Mouse (Mus musculus): ENCODE results near the gene Tjap1. TPM values are rescaled to one million over a fixed set of nuclear protein-coding genes. Genes with fewer than 3 reads are reported as not detected.

The Tjap1 gene
- polyA plus RNA-seq, 1 experiment from 2014 or later, result 10.9 TPM

DNA sequence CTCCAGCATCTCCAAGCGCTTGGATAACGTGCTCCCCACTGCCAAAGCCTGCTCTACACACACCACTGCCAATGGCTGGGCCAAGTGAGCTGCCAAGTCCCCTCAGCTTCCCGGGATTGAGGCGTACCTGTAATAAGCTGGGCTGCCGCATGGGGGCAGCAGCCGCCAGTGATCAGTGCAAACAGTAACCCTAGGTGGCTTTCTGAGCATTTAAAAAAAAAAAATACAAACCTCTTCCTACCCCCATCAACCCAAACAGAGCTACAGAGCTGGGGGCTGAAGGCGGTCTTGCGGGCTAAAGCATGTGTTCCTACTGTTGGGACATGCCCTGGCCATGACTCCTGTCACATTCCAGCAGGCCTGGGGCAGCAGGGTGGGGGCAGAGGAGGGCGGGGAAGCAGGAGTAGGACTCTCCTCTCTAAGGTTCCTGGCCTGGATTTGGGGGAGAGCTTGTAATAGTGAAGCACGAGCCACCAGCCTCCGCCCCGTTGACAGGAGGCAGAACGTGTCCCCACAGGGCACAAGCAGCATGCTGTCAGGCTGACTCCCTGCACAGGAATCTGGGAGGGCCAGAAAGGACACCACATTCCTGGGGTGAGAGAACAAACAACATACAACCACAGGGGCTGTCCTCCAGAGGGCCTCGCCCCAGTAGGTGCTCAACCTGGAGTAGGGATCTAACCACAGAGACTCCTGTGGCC lies 16.8 kb downstream of the Tjap1 start:
- Histone ChIP-seq H3K9ac (ENCODE audit: low read depth, low read length) (no peak overlapping the region), H3K4me3 (ENCODE audit: low read depth, low read length) (no peak overlapping the region), H3K4me2 (ENCODE audit: low read depth, low read length) (no peak overlapping the region), H3K4me1 (ENCODE audit: control insufficient read depth, low read depth, low read length) (no peaks in the 10 kb centered on the region; the same call in 1 of the 2 replicates), H3K27ac (ENCODE audit: low read length) (no peak overlapping the region), H3K36me3 (ENCODE audit: control insufficient read depth, insufficient read depth) (peaks cover 24% of the 10 kb centered on the region), H3K27me3 (ENCODE audit: control insufficient read depth, insufficient read depth, low read depth, low read length) (no peaks in the 10 kb centered on the region), H3K9me3 (replicated peaks; ENCODE audit: control insufficient read depth, low read length) (no peaks in the 10 kb centered on the region)
- WGBS (ENCODE audit: insufficient replicate concordance), result 30% methylated on average over 14 of the region's 14 CpGs
- ATAC-seq (ENCODE audit: low read depth), result peak; percentile 50

DNA sequence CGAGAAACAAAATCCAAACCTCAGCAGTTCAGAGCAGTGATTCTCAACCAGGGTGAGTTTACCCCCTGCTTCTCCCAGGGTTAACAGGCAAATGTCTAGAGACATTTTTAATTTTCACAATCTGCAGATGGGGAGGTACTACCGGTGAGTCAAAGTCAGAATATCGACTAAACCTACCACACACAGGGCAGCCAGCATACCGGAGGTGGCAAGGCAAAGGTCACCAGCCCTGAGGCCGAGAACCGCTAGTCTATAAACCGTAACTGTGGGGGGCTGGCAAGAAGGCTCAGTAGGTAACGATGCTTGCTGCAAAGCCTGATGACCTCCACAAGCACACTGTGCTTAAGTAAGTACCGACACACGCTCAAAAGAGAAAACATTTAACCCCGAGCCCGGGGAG lies 17.3 kb downstream of the Tjap1 start:
- no peak overlapping the region for H3K4me2 ChIP-seq (ENCODE audit: low read depth, low read length)
- H3K9ac ChIP-seq (ENCODE audit: low read depth, low read length), result no peak overlapping the region

DNA sequence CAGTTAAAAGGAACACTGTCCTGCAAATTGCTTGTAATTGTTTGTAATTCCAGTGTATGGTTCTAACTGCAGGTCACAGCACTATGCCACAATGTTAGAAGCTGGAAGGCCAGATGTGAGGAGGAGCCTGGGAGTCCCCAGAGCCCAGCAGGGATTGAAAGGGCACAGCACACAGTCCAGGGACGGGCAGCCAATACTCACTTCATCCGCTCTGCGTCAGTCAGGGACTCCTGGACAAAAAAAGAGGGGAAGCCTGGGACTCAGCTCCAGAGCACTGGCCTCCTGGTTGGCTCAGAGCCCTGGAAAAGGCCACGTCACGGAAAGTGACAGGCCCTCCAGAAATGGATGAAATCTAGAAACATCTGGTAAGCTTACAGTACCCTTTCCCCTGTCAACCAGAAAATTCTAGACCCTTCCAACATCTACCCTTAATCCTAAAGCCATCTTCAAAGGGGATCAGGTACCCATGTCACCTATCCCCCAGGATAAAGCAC lies 20.6 kb downstream of the Tjap1 start:
- H3K27me3 ChIP-seq (ENCODE audit: control insufficient read depth, insufficient read depth, low read depth, low read length), result no peaks in the 10 kb centered on the region
- H3K4me3 ChIP-seq (ENCODE audit: low read depth, low read length), result no peak overlapping the region
- no peaks in the 10 kb centered on the region; the same call in 1 of the 2 replicates for H3K4me1 ChIP-seq (ENCODE audit: control insufficient read depth, low read depth, low read length)
- no peak overlapping the region for H3K9ac ChIP-seq (ENCODE audit: low read depth, low read length)
- peaks cover 44% of the 10 kb centered on the region for H3K36me3 ChIP-seq (ENCODE audit: control insufficient read depth, insufficient read depth)
- no peak overlapping the region for H3K27ac ChIP-seq (ENCODE audit: low read length)
- whole genome bisulfite sequencing (ENCODE audit: insufficient replicate concordance), result 78% methylated on average over 5 of the region's 5 CpGs
- no peak overlapping the region for H3K4me2 ChIP-seq (ENCODE audit: low read depth, low read length)
- ATAC-seq (ENCODE audit: low read depth), result no peak
- H3K9me3 ChIP-seq (replicated peaks; ENCODE audit: control insufficient read depth, low read length), result no peaks in the 10 kb centered on the region

More for the DNA sequence above, 17.3 kb downstream of the Tjap1 start:
- 79% methylated on average over 12 of the region's 12 CpGs for WGBS (ENCODE audit: insufficient replicate concordance)
- Histone ChIP-seq H3K36me3 (ENCODE audit: control insufficient read depth, insufficient read depth) (peaks cover 24% of the 10 kb centered on the region), H3K9me3 (replicated peaks; ENCODE audit: control insufficient read depth, low read length) (no peaks in the 10 kb centered on the region), H3K4me3 (ENCODE audit: low read depth, low read length) (no peak overlapping the region), H3K27ac (ENCODE audit: low read length) (no peak overlapping the region), H3K27me3 (ENCODE audit: control insufficient read depth, insufficient read depth, low read depth, low read length) (no peaks in the 10 kb centered on the region), H3K4me1 (ENCODE audit: control insufficient read depth, low read depth, low read length) (no peaks in the 10 kb centered on the region; the same call in 1 of the 2 replicates)
- ATAC-seq (ENCODE audit: low read depth), result no peak

DNA sequence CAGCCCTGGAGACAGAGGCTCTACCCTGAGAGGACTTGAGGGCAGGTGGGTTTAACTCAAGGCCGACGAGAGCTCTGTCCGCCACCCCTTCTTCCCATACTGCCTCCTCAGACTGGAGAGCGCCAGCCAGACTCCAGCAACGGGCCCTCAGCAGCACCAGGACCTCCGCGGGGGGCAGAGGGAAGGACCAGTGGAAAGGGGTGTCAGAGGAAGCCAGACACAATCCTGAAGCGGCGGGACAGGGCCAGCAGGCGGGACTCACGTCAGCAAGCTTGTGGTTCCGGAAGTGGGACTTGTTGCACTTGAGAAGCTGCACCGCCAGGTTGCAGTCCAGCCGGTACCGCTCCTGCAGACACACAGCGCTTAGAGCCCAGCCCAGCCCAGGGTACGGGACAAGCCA lies 23.2 kb downstream of the Tjap1 start:
- 83% methylated on average over 17 of the region's 17 CpGs for WGBS (ENCODE audit: insufficient replicate concordance)
- Histone ChIP-seq H3K9ac (ENCODE audit: low read depth, low read length) (no peak overlapping the region), H3K36me3 (ENCODE audit: control insufficient read depth, insufficient read depth) (peaks cover 44% of the 10 kb centered on the region), H3K4me1 (ENCODE audit: control insufficient read depth, low read depth, low read length) (no peaks in the 10 kb centered on the region), H3K27me3 (ENCODE audit: control insufficient read depth, insufficient read depth, low read depth, low read length) (peaks cover 13% of the 10 kb centered on the region), H3K4me2 (ENCODE audit: low read depth, low read length) (no peak overlapping the region), H3K9me3 (replicated peaks; ENCODE audit: control insufficient read depth, low read length) (no peaks in the 10 kb centered on the region), H3K4me3 (ENCODE audit: low read depth, low read length) (no peak overlapping the region), H3K27ac (ENCODE audit: low read length) (no peak overlapping the region)
- ATAC-seq (ENCODE audit: low read depth), result no peak

DNA sequence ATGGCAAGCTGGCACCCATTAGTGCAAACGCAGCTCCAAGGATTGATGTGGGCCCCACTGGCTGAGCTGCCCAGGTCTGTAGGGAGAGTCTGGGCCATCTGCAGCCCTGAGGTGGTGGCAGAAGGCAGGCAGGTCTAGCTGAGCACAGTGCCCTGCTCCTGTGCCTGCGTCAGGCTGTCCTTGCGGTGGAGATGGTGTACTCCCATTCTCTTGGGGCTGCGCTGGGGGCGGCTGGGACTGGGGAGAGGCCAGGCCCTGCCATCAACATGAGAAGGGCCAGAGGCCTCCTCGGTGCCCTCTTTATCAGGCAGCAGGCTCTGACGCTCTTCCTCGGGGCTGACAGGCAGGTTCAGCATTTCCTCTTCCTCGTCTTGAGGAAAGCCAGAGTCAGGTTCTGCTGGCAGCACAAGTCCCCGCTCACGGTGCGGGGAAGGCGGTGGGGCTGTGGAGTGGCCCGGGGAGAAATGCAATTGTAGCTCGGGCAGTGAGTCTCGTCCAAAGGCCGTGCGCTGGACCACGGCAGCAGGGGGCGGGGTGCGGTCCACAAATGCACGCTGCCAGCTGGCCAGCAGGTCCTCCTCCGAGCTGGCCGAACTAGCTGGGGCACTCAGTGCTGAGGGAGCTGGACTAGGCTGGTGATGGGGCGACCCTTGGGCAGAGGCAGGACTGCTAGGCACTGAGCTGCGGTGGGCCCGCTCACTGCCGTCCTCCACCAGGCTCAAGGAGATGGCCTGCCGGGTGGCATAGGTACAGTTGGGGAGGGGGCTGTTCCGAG lies 24.4 kb downstream of the Tjap1 start:
- 74% methylated on average over 30 of the region's 30 CpGs for WGBS (ENCODE audit: insufficient replicate concordance)
- Histone ChIP-seq H3K9ac (ENCODE audit: low read depth, low read length) (no peak overlapping the region), H3K4me3 (ENCODE audit: low read depth, low read length) (no peak overlapping the region), H3K27ac (ENCODE audit: low read length) (no peak overlapping the region), H3K36me3 (ENCODE audit: control insufficient read depth, insufficient read depth) (peaks cover 33% of the 10 kb centered on the region), H3K4me2 (ENCODE audit: low read depth, low read length) (no peak overlapping the region), H3K9me3 (replicated peaks; ENCODE audit: control insufficient read depth, low read length) (no peaks in the 10 kb centered on the region), H3K27me3 (ENCODE audit: control insufficient read depth, insufficient read depth, low read depth, low read length) (peaks cover 25% of the 10 kb centered on the region), H3K4me1 (ENCODE audit: control insufficient read depth, low read depth, low read length) (peaks cover 10% of the 10 kb centered on the region)
- no peak for ATAC-seq (ENCODE audit: low read depth)

DNA sequence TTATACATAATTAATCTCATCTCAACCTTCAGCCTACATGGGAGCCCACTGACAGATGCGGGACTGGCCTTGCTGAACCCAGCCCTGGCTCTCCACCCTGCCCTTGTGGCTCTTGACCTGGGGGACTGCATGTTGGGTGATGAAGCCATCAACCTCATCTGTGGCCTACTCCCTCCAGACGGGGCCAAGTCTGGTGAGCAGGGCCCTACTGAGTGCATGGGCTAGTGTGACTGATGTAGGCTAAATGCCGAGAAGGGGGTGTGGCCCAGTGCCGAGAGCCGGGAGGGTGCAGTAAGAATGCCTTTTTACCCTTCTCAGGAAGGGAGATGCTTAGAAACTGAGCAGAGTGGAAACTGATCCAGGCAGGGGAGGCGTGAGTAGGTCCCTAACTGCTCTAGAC lies 27.7 kb downstream of the Tjap1 start:
- H3K9me3 ChIP-seq (replicated peaks; ENCODE audit: control insufficient read depth, low read length), result no peaks in the 10 kb centered on the region
- H3K4me2 ChIP-seq (ENCODE audit: low read depth, low read length), result no peak overlapping the region
- WGBS (ENCODE audit: insufficient replicate concordance), result 32% methylated on average over 6 of the region's 6 CpGs
- no peak for ATAC-seq (ENCODE audit: low read depth)
- H3K4me3 ChIP-seq (ENCODE audit: low read depth, low read length), result no peak overlapping the region
- peaks cover 37% of the 10 kb centered on the region for H3K36me3 ChIP-seq (ENCODE audit: control insufficient read depth, insufficient read depth)
- no peak overlapping the region for H3K27ac ChIP-seq (ENCODE audit: low read length)
- peaks cover 16% of the 10 kb centered on the region for H3K4me1 ChIP-seq (ENCODE audit: control insufficient read depth, low read depth, low read length)
- no peak overlapping the region for H3K9ac ChIP-seq (ENCODE audit: low read depth, low read length)
- peaks cover 29% of the 10 kb centered on the region for H3K27me3 ChIP-seq (ENCODE audit: control insufficient read depth, insufficient read depth, low read depth, low read length)

DNA sequence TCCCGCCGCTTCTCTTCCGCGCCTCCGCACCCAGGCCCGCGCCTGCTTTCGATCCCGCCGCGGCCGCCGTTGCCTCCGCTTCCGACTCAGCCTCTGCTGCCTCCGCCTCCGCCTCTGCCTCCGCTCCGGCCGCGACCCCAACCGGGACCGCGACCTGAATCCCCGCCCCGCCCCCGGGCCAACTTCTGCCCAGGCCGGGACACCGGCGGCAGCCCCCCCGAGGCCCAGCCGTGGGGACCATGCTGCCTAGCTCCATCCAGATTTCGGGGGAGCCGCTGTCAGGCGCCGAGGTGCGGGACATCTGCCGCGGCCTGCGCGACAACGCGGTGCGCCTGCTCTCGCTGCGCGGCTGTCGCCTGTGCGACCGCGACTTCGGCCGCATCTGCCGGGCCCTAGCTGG lies 28.7 kb downstream of the Tjap1 start:
- Histone ChIP-seq H3K27ac (ENCODE audit: low read length) (no peak overlapping the region), H3K4me2 (ENCODE audit: low read depth, low read length) (peak overlapping the region; percentile 98), H3K4me1 (ENCODE audit: control insufficient read depth, low read depth, low read length) (peaks cover 20% of the 10 kb centered on the region), H3K36me3 (ENCODE audit: control insufficient read depth, insufficient read depth) (peaks cover 31% of the 10 kb centered on the region), H3K9ac (ENCODE audit: low read depth, low read length) (peak overlapping the region; percentile 40), H3K9me3 (replicated peaks; ENCODE audit: control insufficient read depth, low read length) (no peaks in the 10 kb centered on the region), H3K4me3 (ENCODE audit: low read depth, low read length) (peak overlapping the region; percentile 67), H3K27me3 (ENCODE audit: control insufficient read depth, insufficient read depth, low read depth, low read length) (peaks cover 29% of the 10 kb centered on the region)
- WGBS (ENCODE audit: insufficient replicate concordance), result under 1% methylated on average over 48 of the region's 54 CpGs
- ATAC-seq (ENCODE audit: low read depth), result no peak

DNA sequence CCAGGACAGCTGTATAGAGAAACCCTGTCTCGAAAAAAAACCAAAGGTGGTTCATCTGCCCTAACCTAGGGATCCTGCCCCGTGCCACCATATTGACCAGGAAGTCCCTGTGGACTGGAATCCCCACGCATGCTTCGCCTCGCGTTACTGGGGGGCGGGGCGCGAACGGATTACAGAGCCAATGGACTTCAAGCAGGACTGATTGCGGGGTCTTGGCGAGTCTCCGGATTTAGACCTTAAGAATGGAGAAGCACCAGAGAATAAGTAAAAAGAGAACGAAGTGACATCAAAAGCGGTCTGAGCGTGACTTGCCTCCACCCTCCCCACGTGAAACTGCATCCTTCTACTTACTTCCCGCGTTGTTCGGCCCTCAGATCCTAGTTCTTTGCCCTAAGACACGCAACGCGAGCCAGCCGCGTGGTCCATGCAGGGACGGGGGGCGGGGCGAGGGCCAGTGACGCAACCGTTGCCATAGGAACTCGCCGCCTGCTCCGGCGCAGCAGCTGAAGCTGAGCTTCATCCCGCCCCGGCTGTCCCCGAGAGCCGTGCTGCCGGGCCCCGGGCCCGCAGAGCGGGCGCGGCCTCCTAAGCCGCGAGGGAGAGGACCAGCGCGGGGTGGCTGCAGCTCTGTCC lies 29.3 kb downstream of the Tjap1 start, which contains the start of gene Lrrc73:
TSS of gene Lrrc73 (plus strand) at position 80 of the 633 bp plus-strand sequence.
- WGBS (ENCODE audit: insufficient replicate concordance), result 1% methylated on average over 47 of the region's 48 CpGs
- H3K9me3 ChIP-seq (replicated peaks; ENCODE audit: control insufficient read depth, low read length), result no peaks in the 10 kb centered on the region
- peaks cover 26% of the 10 kb centered on the region for H3K4me1 ChIP-seq (ENCODE audit: control insufficient read depth, low read depth, low read length)
- peak within 1 kb of the TSS; percentile 40 for H3K9ac ChIP-seq (ENCODE audit: low read depth, low read length)
- peaks cover 27% of the 10 kb centered on the region for H3K36me3 ChIP-seq (ENCODE audit: control insufficient read depth, insufficient read depth)
- H3K27ac ChIP-seq (ENCODE audit: low read length), result no peak within 1 kb of the TSS
- ATAC-seq (ENCODE audit: low read depth), result peak; percentile 80
- H3K4me2 ChIP-seq (ENCODE audit: low read depth, low read length), result peak within 1 kb of the TSS; percentile 98
- H3K4me3 ChIP-seq (ENCODE audit: low read depth, low read length), result peak within 1 kb of the TSS; percentile 67
- H3K27me3 ChIP-seq (ENCODE audit: control insufficient read depth, insufficient read depth, low read depth, low read length), result peaks cover 29% of the 10 kb centered on the region
